Mouse (Mus musculus) myocyte (in vitro differentiated cells): ENCODE results near the gene Hba-a2.
"Not testable (repeated sequence)": the region's sequence is repeated elsewhere in the genome, so short reads cannot be mapped to it uniquely, and the experiment has no call there.

Source experiments
- E2F4 ChIP-seq: IDR thresholded peaks from one replicate; pipeline ENCODE4 v1.6.1; 2011; ENCODE audit warnings: mild to moderate bottlenecking, control low read depth, moderate library complexity; ENCODE audit not compliant: insufficient read depth
- MAX ChIP-seq: IDR thresholded peaks from one replicate; pipeline ENCODE4 v1.6.1; 2011; ENCODE audit warnings: low read depth, mild to moderate bottlenecking, control low read depth
- MYOD1 ChIP-seq, 3 experiments: IDR thresholded peaks; one replicate each; pipeline ENCODE4 v1.6.1; 2011; ENCODE audit warnings: control low read depth in 2 of 3, low read depth in 2 of 3, mild to moderate bottlenecking in 2 of 3, moderate library complexity in 1 of 3; ENCODE audit not compliant: insufficient read length in 2 of 3, control insufficient read depth in 1 of 3
- MYOG ChIP-seq, 3 experiments: IDR thresholded peaks; one replicate each; pipeline ENCODE4 v1.6.1; 2011; ENCODE audit warnings: control low read depth in 2 of 3, low read depth in 2 of 3, mild to moderate bottlenecking in 2 of 3; ENCODE audit not compliant: insufficient read length in 2 of 3, control insufficient read depth in 1 of 3, insufficient read depth in 1 of 3
- POLR2A ChIP-seq: IDR thresholded peaks from one replicate; pipeline ENCODE4 v1.6.1; 2011; ENCODE audit warnings: low read depth, mild to moderate bottlenecking, control low read depth, moderate library complexity; ENCODE audit not compliant: insufficient read length
- POLR2AphosphoS2 ChIP-seq: IDR thresholded peaks from one replicate; pipeline ENCODE4 v1.6.1; 2011; ENCODE audit warnings: low read depth, control low read depth; ENCODE audit not compliant: insufficient read length
- SRF ChIP-seq: IDR thresholded peaks from one replicate; pipeline ENCODE4 v1.6.1; 2011; ENCODE audit warnings: low read depth; ENCODE audit not compliant: control insufficient read depth, insufficient read length
- TCF12 ChIP-seq: IDR thresholded peaks from one replicate; pipeline ENCODE4 v1.6.1; 2011; ENCODE audit warnings: mild to moderate bottlenecking, control low read depth; ENCODE audit not compliant: poor library complexity, insufficient read depth, severe bottlenecking
- USF1 ChIP-seq: IDR thresholded peaks from one replicate; pipeline ENCODE4 v1.6.1; 2011; ENCODE audit warnings: low read depth, mild to moderate bottlenecking, control low read depth, moderate library complexity

- not testable (repeated sequence) for TF ChIP-seq E2F4; MAX; TCF12; USF1; POLR2A; POLR2AphosphoS2; SRF; MYOG (IDR thresholded peaks at IDR 0.05; ENCODE audit: control insufficient read depth in 1 of 3, insufficient read depth in 1 of 3, insufficient read length in 2 of 3, low read depth in 2 of 3); MYOD1 (IDR thresholded peaks at IDR 0.05; ENCODE audit: control insufficient read depth in 1 of 3, insufficient read length in 2 of 3, low read depth in 2 of 3)
These were observed at the start of gene Hba-a2 for GRCm38 (mm10) chr11:32296203-32296602.
